Mouse (Mus musculus): ENCODE measurements around the gene Slc12a3.

GRCm38 (mm10) chr8:94322083-94322482, 6.9 kb upstream of the Slc12a3 start:
- no peak for TF ChIP-seq CTCF (IDR thresholded peaks at IDR 0.05; ENCODE audit: low read depth, low read length)
- no peak for TF ChIP-seq POLR2A (IDR thresholded peaks at IDR 0.05; ENCODE audit: extremely low read depth, insufficient read depth, low read length)

Data from liver, adult 2 months (tissue).